Mouse (Mus musculus) heart, adult 2 months (tissue): ENCODE measurements around the gene Runx3. TPM values are rescaled to one million over a fixed set of nuclear protein-coding genes. Genes with fewer than 3 reads are reported as not detected.

Experiments
- DNase-seq, 2 experiments: peaks; one replicate each; pipeline ENCODE4 v3.0.0; 2021
- H3K27ac ChIP-seq: fragments of 200-600 bp; 2 replicates; pipeline ENCODE4 v1.8.1; 2022
- H3K27me3 ChIP-seq: fragments of 200-500 bp; 2 replicates; pipeline ENCODE4 v1.6.1; 2012; ENCODE audit warnings: mild to moderate bottlenecking, low read length, inconsistent platforms, mixed read lengths; ENCODE audit not compliant: control insufficient read depth, insufficient read depth
- H3K36me3 ChIP-seq: fragments of 200-500 bp; 2 replicates; pipeline ENCODE4 v1.6.1; 2012; ENCODE audit warnings: low read length, inconsistent platforms; ENCODE audit not compliant: control insufficient read depth, insufficient read depth
- H3K4me1 ChIP-seq: fragments of 200-500 bp; 2 replicates; pipeline ENCODE4 v1.6.1; 2011; ENCODE audit warnings: low read length; ENCODE audit not compliant: control insufficient read depth, insufficient read depth
- H3K4me3 ChIP-seq: fragments of 200-600 bp; 2 replicates; pipeline ENCODE4 v1.8.1; 2022
- H3K79me2 ChIP-seq: fragments of 200-500 bp; replicated peaks from 2 replicates; pipeline ENCODE4 v1.6.1; 2012; ENCODE audit warnings: mild to moderate bottlenecking, inconsistent platforms, low read length, moderate library complexity, mixed read lengths; ENCODE audit not compliant: control insufficient read depth, insufficient read depth
- H3K9ac ChIP-seq: fragments of 200-500 bp; 2 replicates; pipeline ENCODE4 v1.6.1; 2012; ENCODE audit warnings: low read depth, mild to moderate bottlenecking, control low read depth, inconsistent platforms, low read length, mixed read lengths
- CTCF ChIP-seq: fragments of 200-600 bp; IDR thresholded peaks from 2 replicates; pipeline ENCODE4 v1.8.1; 2022; ENCODE audit warnings: antibody characterized with exemption, mild to moderate bottlenecking, moderate library complexity
- EP300 ChIP-seq: fragments of 200-500 bp; IDR thresholded peaks from 2 replicates; pipeline ENCODE4 v1.6.1; 2011; ENCODE audit warnings: low read depth, low read length, control low read depth; ENCODE audit not compliant: insufficient read depth
- POLR2A ChIP-seq: fragments of 200-500 bp; IDR thresholded peaks from 2 replicates; pipeline ENCODE4 v1.6.1; 2011; ENCODE audit warnings: mild to moderate bottlenecking, low read depth, low read length, control low read depth; ENCODE audit not compliant: insufficient read depth
- WGBS: fragments of 180-500 bp; shearing (Covaris S2); methylation state at CpG from one replicate; pipeline ENCODE4 v1.1.7; 2018; 5-methylcytosine and 5-hydroxymethylcytosine counted together
- intact Hi-C: fragments of 180-260 bp; cut with DNase I; formaldehyde crosslinking; loops from one replicate; pipeline ENCODE4 v1.15.1; 2025
- polyA plus RNA-seq: library from polyadenylated mRNA; depleted of rRNA; stranded (reverse); fragments of >200 nt; gene quantifications from 2 replicates; pipeline ENCODE4 v1.2.3, GENCODE M21; 2012
- total RNA-seq, 2 experiments: library from RNA; stranded (reverse); gene quantifications; 2 replicates each; pipeline ENCODE4 v1.2.3; 2021

The Runx3 gene
- total and polyA plus RNA-seq, 3 experiments: 0.39 to 1.2 (median 0.97) TPM

DNA sequence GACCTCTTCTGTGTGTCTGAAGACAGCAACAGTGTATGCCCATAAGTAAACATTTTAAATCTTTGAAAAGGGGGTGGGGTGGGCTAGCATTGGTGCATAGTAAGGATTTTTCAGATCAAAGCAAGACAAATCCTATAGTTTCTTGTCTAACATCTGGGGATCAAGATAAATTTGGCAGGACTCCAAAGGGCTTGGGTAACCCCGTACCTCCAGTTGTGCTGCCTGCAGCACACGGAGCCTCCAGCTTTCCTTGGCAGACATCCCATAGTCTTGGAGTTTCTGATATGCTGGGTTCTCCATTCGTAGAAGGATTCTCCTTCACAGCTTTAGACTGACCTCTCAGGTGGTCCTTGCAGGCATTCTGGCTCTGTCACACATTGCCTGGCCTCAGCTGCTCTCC lies 27.6 kb upstream of the Runx3 start:
- no peak overlapping the region for H3K9ac ChIP-seq
- H3K79me2 ChIP-seq: no peaks in the 10 kb centered on the region
- 24% methylated on average over 3 of the region's 3 CpGs for WGBS
- no peak overlapping the region for H3K4me3 ChIP-seq
- TF ChIP-seq EP300 (no peak), POLR2A (no peak), CTCF (no peak)
- H3K27me3 ChIP-seq: no peaks in the 10 kb centered on the region
- no peaks in the 10 kb centered on the region for H3K36me3 ChIP-seq
- intact Hi-C loops: no loop called here
- no peaks in the 10 kb centered on the region for H3K4me1 ChIP-seq
- DNase-seq: no peak
- no peak overlapping the region for H3K27ac ChIP-seq

- H3K9ac ChIP-seq: no peak overlapping the region
- no peaks in the 10 kb centered on the region for H3K4me1 ChIP-seq
- no peaks in the 10 kb centered on the region for H3K27me3 ChIP-seq
- 75% methylated on average over 8 of the region's 8 CpGs for WGBS
- H3K79me2 ChIP-seq: no peaks in the 10 kb centered on the region
- DNase-seq: no peak
- TF ChIP-seq EP300 (no peak), POLR2A (no peak), CTCF (no peak)
- H3K4me3 ChIP-seq: no peak overlapping the region
- intact Hi-C loops: no loop called here
- H3K36me3 ChIP-seq: no peaks in the 10 kb centered on the region
- no peak overlapping the region for H3K27ac ChIP-seq
Observed at GRCm38 (mm10) chr4:135095693-135096092, 24.8 kb upstream of the Runx3 start.

GRCm38 (mm10) chr4:135097910-135098891 lies 22.3 kb upstream of the Runx3 start:
- no peaks in the 10 kb centered on the region for H3K27me3 ChIP-seq
- H3K27ac ChIP-seq: no peak overlapping the region
- H3K79me2 ChIP-seq: no peaks in the 10 kb centered on the region
- 85% methylated on average over 17 of the region's 17 CpGs for WGBS
- H3K9ac ChIP-seq: no peak overlapping the region
- DNase-seq: no peak
- intact Hi-C loops: no loop called here
- no peaks in the 10 kb centered on the region for H3K36me3 ChIP-seq
- TF ChIP-seq EP300: no peak
- no peak for TF ChIP-seq CTCF
- TF ChIP-seq POLR2A: no peak
- H3K4me1 ChIP-seq: no peaks in the 10 kb centered on the region
- no peak overlapping the region for H3K4me3 ChIP-seq

GRCm38 (mm10) chr4:135102019-135102740 lies 18.3 kb upstream of the Runx3 start:
- Histone ChIP-seq H3K79me2 (no peaks in the 10 kb centered on the region), H3K36me3 (no peaks in the 10 kb centered on the region), H3K9ac (no peak overlapping the region), H3K27me3 (no peaks in the 10 kb centered on the region; the same call in 1 of the 2 replicates), H3K27ac (no peak overlapping the region), H3K4me3 (no peak overlapping the region), H3K4me1 (no peaks in the 10 kb centered on the region)
- DNase-seq: no peak
- intact Hi-C loops: no loop called here
- no peak for TF ChIP-seq EP300
- TF ChIP-seq CTCF: no peak
- WGBS: 50% methylated on average over 13 of the region's 13 CpGs

DNA sequence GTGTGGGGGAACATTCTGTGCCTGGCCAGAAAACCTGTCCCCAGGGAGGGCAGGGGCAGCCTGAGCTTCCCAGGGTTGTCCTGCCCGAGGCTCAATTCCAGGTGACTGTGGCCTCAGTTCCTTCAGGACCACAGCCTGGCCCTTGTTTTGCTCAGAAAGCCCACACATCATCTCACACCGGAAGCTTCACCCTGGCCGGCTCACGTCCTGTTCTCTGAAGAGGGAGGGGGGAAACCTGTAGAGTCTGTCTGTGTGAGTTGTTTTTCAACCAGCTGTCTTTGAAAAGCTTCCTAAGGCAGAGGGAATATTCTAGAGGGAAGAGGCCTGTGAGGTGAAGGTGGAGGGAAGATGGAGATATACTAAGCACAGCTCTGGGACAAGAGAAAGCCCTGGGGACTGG lies 17.7 kb upstream of the Runx3 start:
- H3K36me3 ChIP-seq: no peaks in the 10 kb centered on the region
- H3K27ac ChIP-seq: no peak overlapping the region
- H3K27me3 ChIP-seq: no peaks in the 10 kb centered on the region; the same call in 1 of the 2 replicates
- TF ChIP-seq CTCF: no peak
- H3K4me1 ChIP-seq: no peaks in the 10 kb centered on the region
- H3K79me2 ChIP-seq: no peaks in the 10 kb centered on the region
- DNase-seq: no peak
- WGBS: 23% methylated on average over 4 of the region's 4 CpGs
- H3K4me3 ChIP-seq: no peak overlapping the region
- no peak overlapping the region for H3K9ac ChIP-seq
- intact Hi-C loops: no loop called here

GRCm38 (mm10) chr4:135103800-135104199 lies 16.7 kb upstream of the Runx3 start:
- H3K79me2 ChIP-seq: no peaks in the 10 kb centered on the region
- no peak overlapping the region for H3K4me3 ChIP-seq
- no peaks in the 10 kb centered on the region for H3K36me3 ChIP-seq
- no peak overlapping the region for H3K9ac ChIP-seq
- no peaks in the 10 kb centered on the region; the same call in 1 of the 2 replicates for H3K27me3 ChIP-seq
- no peaks in the 10 kb centered on the region for H3K4me1 ChIP-seq
- H3K27ac ChIP-seq: no peak overlapping the region
- WGBS: 35% methylated on average over 5 of the region's 5 CpGs
- intact Hi-C loops: no loop called here
- no peak for DNase-seq
- no peak for TF ChIP-seq EP300
- no peak for TF ChIP-seq POLR2A
- no peak for TF ChIP-seq CTCF
